Mouse (Mus musculus) gastrocnemius, adult 2 months (tissue): ENCODE results near the gene B4galnt4. TPM values are rescaled to one million over a fixed set of nuclear protein-coding genes. Genes with fewer than 3 reads are reported as not detected.

Experiments used
- DNase-seq: peaks from one replicate; pipeline ENCODE4 v3.0.0; 2022
- H3K27ac ChIP-seq: fragments of 200-600 bp; 2 replicates; pipeline ENCODE4 v1.8.1; 2022; ENCODE audit warnings: mild to moderate bottlenecking
- H3K4me3 ChIP-seq: fragments of 200-600 bp; 2 replicates; pipeline ENCODE4 v1.8.1; 2022; ENCODE audit warnings: mild to moderate bottlenecking, moderate library complexity
- CTCF ChIP-seq: fragments of 200-600 bp; IDR thresholded peaks from 2 replicates; pipeline ENCODE4 v1.8.1; 2022; ENCODE audit warnings: antibody characterized with exemption, mild to moderate bottlenecking, moderate library complexity
- intact Hi-C: fragments of 180-260 bp; cut with DNase I; formaldehyde crosslinking; loops from one replicate; pipeline ENCODE4 v1.15.1; 2025
- total RNA-seq, 2 experiments: library from RNA; stranded (reverse); gene quantifications; 2 replicates each; pipeline ENCODE4 v1.2.3; 2021

The B4galnt4 gene
- total RNA-seq, 2 experiments from 2014 or later, result 0.17 to 0.18 TPM

- Histone ChIP-seq H3K4me3 (no peak overlapping the region), H3K27ac (no peak overlapping the region)
- no peak for DNase-seq
- intact Hi-C loops, result no loop called here
- TF ChIP-seq CTCF, result no peak
These were observed 2.4 kb downstream of the B4galnt4 start for GRCm38 (mm10) chr7:141063353-141063752.

- H3K27ac ChIP-seq, result no peak overlapping the region
- no peak for TF ChIP-seq CTCF
- H3K4me3 ChIP-seq, result no peak overlapping the region
- intact Hi-C loops, result no loop called here
- DNase-seq, result no peak
These were observed 3.3 kb downstream of the B4galnt4 start for GRCm38 (mm10) chr7:141064175-141064574.

- DNase-seq, result no peak
- no peak overlapping the region for H3K27ac ChIP-seq
- intact Hi-C loops, result no loop called here
- no peak overlapping the region for H3K4me3 ChIP-seq
- TF ChIP-seq CTCF, result no peak
These were observed 3.7 kb downstream of the B4galnt4 start for GRCm38 (mm10) chr7:141064576-141064975.

- no peak for DNase-seq
- intact Hi-C loops, result no loop called here
These were observed 7.4 kb downstream of the B4galnt4 start for GRCm38 (mm10) chr7:141068351-141068750.

GRCm38 (mm10) chr7:141070058-141070862 lies 9.4 kb downstream of the B4galnt4 start:
- Histone ChIP-seq H3K4me3 (peak overlapping the region; percentile 61), H3K27ac (no peak overlapping the region)
- DNase-seq, result peak; percentile 70
- peak; percentile 74 for TF ChIP-seq CTCF
- intact Hi-C loops, result loop anchor here (5.0 kb wide), 1 partner anchor 107 kb away; no protein-coding TSS in a partner anchor

More at GRCm38 (mm10) chr7:141068351-141068750, 7.4 kb downstream of the B4galnt4 start:
- no peak for TF ChIP-seq CTCF
- Histone ChIP-seq H3K4me3 (no peak overlapping the region), H3K27ac (no peak overlapping the region)

GRCm38 (mm10) chr7:141072017-141072745 lies 11.3 kb downstream of the B4galnt4 start:
- Histone ChIP-seq H3K27ac (no peak overlapping the region), H3K4me3 (no peak overlapping the region)
- intact Hi-C loops, result loop anchor here (5.0 kb wide), 1 partner anchor 105 kb away; no protein-coding TSS in a partner anchor
- TF ChIP-seq CTCF, result peak; percentile 62
- no peak for DNase-seq

GRCm38 (mm10) chr7:141073782-141074181 lies 12.9 kb downstream of the B4galnt4 start:
- intact Hi-C loops, result loop anchor here (5.0 kb wide), 1 partner anchor 104 kb away; no protein-coding TSS in a partner anchor
- TF ChIP-seq CTCF, result no peak
- DNase-seq, result no peak

GRCm38 (mm10) chr7:141077841-141078240 lies 16.9 kb downstream of the B4galnt4 start, which contains the start of gene Pkp3:
Pkp3 (plus strand) TSS chr7:141078218.
- no peak for DNase-seq
- no peak for TF ChIP-seq CTCF
- H3K27ac ChIP-seq, result no peak within 1 kb of the TSS
- intact Hi-C loops, result no loop called here
- H3K4me3 ChIP-seq, result no peak within 1 kb of the TSS

More at GRCm38 (mm10) chr7:141073782-141074181, 12.9 kb downstream of the B4galnt4 start:
- Histone ChIP-seq H3K27ac (no peak overlapping the region), H3K4me3 (no peak overlapping the region)

- intact Hi-C loops, result no loop called here
- no peak for TF ChIP-seq CTCF
- Histone ChIP-seq H3K27ac (no peak overlapping the region), H3K4me3 (no peak overlapping the region)
- DNase-seq, result no peak
These were observed 18.0 kb downstream of the B4galnt4 start for GRCm38 (mm10) chr7:141078876-141079275.

- no peak for TF ChIP-seq CTCF
- Histone ChIP-seq H3K4me3 (peak overlapping the region; percentile 15; the same call in 1 of the 2 replicates), H3K27ac (no peak overlapping the region)
- DNase-seq, result no peak
- intact Hi-C loops, result no loop called here
These were observed 18.9 kb downstream of the B4galnt4 start for GRCm38 (mm10) chr7:141079481-141080449.

GRCm38 (mm10) chr7:141087894-141088293 lies 27.0 kb downstream of the B4galnt4 start:
- Histone ChIP-seq H3K4me3 (no peak overlapping the region), H3K27ac (no peak overlapping the region)
- DNase-seq, result no peak
- intact Hi-C loops, result no loop called here
- TF ChIP-seq CTCF, result no peak

- Histone ChIP-seq H3K4me3 (peak overlapping the region; percentile 9), H3K27ac (no peak overlapping the region)
- TF ChIP-seq CTCF, result no peak
- DNase-seq, result no peak
- intact Hi-C loops, result no loop called here
These were observed 27.6 kb downstream of the B4galnt4 start for GRCm38 (mm10) chr7:141088473-141088872.
